Mouse (Mus musculus) stomach, embryonic 15.5 days (tissue): ENCODE results near the gene Chst11. TPM values are rescaled to one million over a fixed set of nuclear protein-coding genes. Genes with fewer than 3 reads are reported as not detected.

Source experiments
- polyA plus RNA-seq: library from polyadenylated mRNA; unstranded; fragments of >200 nt; fragmentation: Nextera tagmentation; extraction: Ambion mirVana; gene quantifications from 2 replicates; pipeline ENCODE4 v1.2.1, GENCODE M21; 2015

The Chst11 gene
- polyA plus RNA-seq, 1 experiment from 2014 or later: 1.4 TPM

Other genes starting within 250 kb of the Chst11 start
- gene Nfyb, start 221.4 kb upstream of the Chst11 start, polyA plus RNA-seq: 46.0 and 47.7 TPM in 2 replicates
- gene Txnrd1, start 151.5 kb upstream of the Chst11 start, polyA plus RNA-seq: 82.5 and 102 TPM in 2 replicates
- gene Eid3, start 118.9 kb upstream of the Chst11 start, polyA plus RNA-seq: 0.23 and 0.65 TPM in 2 replicates